Mouse (Mus musculus): Measurements from ENCODE around the gene Grasp.

The Grasp gene

DNA sequence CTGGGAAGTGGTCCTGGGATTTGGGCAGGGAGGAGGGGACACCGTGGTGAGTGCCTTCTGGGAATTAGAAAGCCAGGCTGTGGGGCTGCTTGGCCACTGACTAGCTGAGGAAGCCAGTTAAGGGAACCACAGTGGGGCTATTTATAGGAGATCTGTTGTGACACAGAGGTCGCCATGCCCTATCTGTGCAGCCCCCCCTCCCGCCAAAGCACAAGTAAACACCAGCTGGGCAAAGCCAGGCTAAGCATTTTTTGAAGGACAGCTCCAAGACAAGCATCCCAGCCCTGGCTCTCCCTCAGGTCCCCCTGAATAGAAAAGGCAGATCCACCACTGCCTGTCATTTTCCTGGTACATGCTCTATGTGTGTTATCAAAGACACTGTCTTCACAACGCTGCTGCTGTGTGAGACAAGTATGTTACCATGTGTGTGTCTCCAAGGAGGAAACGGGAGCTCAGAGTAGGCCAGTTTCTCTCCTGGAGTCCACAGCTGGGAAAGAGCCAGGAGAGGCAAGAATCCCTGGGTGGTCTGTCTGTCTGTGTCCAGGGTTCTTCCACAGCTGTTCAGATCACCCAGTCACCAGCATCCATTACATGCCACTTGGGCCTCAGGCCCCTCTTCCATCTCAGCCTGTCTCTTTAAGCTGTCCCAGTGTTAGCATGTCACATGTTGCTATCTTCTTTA is 24.2 kb downstream of the Grasp start:
- peak; percentile 64 for DNase-seq (ENCODE audit: low spot score)

DNA sequence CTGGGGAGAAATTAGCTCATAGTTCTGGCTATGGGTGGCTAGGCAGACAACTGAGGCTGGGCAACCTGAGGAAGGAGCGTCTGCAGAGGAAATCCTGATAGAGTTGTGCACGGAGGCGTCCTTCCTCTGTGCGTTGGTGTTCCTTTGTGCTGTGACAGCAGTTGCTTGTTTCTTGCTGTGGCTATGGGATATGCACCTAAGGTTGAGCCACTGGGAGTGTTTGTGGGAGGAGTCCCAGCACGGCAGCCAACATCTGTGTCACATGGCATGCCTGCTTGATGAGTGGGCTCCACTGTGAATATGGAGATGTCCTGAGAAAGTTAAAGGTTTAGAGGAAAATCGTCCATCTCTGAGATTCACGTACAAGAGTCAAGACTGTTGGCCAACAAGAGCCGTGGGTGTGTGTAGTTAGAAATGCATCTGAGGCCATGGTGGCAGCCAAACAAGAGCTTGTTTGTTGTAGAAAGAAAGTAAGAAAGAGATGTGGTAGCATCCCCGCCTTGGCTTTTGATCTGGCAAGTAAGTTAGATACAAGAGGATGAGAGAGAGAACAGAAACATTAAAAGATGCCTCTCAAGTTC is 26.3 kb downstream of the Grasp start:
- no peak for DNase-seq (ENCODE audit: low spot score)

DNA sequence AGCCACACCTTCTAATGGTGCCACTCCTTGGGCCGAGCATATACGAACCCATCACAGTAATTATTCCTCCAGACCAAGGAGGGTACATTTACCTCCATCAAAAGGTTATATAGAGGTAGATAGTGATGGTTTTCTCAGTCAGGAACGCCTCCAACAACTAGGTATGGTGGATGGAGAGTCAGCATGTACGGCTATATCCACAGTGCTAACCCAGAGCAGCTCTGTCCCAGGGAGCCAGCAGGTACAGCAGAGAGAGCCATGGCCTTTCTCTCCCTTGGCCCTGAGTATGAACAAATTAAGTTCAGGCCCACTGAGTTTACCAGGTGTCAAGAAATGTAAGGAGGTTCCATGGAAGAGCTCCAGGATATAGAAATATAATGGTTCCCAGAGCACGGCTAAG is 27.9 kb downstream of the Grasp start:
- DNase-seq (ENCODE audit: low spot score) = no peak

DNA sequence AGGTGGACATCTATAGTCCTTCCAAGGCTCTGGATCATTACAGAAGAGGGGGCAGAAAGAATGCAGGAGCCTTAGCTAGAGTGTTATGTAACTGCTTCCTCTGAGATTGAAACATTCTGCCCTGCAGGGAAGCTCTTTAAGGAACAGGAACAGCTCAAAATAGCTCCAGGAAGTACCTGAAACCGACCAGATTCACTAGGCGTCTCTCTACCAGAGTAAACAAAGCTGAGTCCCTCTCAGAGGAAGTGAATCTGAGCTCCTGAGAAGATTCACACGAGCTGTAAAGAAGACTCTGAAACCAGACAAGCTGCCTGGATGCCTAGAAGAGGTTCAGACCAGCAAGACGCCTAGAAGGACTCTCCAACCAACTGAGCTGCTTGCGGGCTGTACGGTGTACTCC is 28.6 kb downstream of the Grasp start:
- DNase-seq (ENCODE audit: low spot score) = no peak

DNA sequence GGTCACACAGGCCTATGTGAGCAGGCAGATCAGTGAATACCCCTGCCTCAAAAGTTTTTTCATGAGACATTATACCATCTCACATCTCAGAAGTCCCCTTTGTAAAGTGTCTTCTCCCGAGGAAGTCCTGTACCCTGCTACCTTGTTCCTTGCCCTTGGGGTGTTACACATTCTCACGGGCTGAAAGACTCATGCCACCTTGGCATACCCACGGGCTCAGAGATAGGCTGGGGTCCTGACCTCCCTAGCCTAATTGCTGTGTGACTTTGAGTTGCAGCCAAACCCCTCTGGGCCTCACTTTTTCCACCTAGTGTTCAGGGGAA is 29.5 kb downstream of the Grasp start:
- DNase-seq (ENCODE audit: low spot score) = no peak

DNA sequence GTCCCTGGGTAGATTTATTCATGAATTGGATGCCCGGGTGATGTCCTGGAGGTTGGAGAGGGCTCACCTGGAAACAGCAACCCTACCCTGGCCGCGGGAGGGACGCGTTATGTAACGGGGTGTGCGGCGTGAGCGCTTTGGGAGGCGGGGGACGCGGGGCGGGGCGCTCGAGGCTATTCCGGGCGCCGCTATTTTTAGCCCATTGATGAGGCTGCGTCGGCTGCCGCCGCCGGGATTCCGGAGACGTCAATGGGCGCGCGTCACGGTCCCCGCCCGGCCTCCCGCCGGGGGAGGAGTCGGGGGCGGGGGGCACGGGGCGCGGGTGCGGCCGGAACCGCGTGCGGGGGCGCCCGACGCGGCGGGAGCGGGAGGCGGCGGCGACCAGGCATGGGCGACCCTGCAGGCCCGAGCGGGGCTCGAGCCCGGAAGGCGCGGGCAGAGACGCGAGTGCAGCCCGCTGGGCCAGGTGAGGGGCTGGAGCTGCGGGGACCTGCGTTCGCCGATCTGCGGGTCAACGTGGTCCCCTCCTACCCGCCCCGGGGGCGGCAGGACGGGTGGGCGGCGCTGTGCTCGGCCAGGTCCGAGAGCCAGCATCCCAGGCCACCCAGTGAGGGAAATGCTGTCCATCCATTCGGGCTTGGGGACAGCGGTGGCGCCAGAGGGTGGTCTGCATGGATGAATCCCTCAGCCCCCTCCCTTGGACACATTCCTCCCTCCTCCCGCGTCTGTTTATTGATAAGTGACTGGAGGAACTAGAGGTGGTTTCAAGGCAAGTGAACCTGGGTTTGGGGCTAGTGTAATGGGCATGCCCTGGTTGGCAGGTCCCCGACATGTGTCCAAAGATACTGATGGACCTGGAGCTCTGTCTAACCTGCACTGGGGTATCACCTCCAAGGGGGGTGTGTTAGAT is 30.2 kb downstream of the Grasp start, which contains the start of gene Nr4a1:
Gene Nr4a1 (plus strand): TSS at position 384 of the 910 bp plus-strand sequence.
- peak; percentile 76 for DNase-seq (ENCODE audit: low spot score)

DNA sequence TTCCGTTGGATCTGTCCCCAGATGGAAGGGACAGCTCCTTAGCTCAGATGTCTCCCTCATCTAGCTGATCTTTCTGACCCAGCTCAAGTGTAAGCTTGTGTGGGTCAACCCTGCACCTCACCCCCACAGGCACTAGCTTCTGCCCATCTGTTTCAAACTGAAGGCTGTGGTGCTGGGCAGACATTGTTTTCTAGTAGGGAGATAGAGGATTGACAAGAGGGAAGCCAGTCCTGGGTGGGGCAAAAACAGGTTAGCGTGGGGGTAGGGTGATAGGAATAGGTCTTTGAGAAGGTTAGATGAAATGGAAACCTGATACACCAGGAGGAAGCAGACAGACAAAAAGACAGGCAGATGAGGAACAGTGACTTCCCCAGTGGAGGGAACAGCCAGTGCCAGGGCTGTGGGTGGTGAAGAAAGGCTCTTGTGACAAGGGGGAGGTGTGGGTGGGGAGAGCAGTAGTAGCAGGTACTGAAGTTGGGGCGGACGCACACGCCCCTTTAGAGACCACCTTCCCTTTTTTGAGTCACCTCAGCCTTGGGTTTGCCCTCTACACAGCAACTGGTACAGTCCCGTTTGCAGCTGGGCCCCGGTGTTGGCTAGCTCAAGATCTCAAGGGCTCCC is 32.0 kb downstream of the Grasp start:
- DNase-seq (ENCODE audit: low spot score) = no peak

DNA sequence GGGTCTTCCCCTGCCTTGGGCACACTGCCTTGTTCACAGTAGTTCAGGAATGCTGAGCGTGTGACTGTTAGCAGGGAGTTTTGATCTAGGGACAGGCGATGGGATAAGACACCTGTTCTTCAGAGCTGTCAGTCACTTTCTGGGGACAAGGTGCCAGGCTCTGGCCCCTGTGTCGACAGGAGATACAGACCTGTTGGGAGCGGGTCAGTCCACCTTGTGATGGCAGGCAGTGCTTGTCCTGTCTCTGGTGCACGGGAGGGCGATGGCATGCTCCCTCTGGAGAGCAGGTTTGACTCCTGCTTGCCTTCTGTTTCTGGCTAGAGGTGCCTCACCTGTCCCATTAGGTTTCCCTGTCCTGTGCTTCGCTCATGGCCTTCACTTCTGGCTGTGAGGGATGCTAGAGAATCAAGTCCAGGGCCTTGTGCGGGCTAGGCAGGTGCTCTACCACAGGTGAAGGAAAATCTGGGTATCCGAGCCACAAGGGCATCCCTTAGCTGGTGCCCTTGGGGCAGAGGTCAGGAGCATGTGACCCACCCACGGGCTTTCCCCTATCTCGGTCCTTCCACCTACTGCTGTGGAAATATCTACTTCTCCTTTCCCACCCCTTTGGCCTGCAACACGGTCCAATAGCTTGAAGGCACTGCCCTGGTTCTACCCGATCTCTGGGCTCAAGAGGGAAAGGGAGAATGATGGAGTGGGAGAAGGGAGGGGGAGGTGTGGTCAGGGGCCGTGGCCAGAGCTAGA is 32.6 kb downstream of the Grasp start:
- DNase-seq (ENCODE audit: low spot score) = no peak

DNA sequence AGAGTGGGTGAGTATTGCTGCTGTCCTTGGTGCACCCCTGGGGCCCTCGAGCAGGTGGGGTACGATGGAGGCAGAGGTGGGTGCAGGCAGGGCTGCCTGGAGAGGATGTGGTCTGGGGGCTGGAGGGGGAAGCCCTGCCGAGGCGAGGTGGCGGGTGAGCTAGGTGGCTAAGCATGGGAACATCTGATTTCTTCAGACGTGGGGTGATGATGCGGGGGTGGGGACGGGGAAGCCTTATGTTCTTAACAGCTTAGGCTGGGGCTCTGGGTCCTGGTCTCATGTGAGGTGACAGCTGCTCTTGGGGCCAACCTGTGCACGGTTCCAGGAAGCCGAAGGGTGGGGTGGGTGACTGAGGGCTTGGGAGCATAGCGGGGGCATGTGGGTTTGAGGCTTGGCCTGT is 34.4 kb downstream of the Grasp start:
- no peak for DNase-seq (ENCODE audit: low spot score)

DNA sequence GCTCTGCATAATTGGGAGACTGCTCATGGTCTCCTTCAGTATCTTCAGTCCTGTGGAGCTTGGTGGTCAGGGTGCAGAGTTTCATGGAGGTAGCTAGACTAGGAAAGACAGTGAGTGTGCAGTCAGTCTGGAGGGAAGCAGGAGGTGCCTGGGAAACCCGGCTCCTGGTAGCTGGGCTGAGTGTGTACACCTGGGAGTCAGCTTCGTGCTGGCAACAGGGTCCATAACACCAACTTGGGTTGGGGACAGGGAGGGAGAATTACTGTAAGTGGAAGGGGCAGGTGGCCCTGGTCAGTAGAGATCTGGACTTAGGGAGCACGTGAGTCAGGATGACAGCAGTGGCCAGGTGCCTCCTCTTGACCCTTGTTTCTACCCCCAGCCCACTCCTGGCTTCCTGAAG is 35.9 kb downstream of the Grasp start:
- no peak for DNase-seq (ENCODE audit: low spot score)

DNA sequence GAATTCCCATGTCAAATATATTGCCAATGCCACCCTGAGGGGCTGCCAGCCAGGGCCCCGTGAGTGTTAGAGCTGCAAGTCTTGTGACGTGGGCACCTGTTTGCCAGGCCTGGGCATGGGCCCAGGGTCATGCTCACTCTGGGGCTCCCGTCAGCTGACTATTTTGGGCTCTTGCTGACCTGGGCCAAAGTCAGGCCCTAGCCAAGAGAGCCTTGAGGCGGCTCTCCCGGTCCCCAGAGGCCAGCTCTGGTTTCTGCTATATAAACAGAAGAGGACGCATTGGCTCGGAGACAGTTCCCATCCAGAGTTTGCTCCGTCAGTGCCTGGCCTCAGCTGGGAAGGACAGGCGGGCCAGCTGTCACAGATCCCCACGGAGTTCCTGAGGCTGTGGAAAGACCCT is 36.4 kb downstream of the Grasp start:
- peak; percentile 50 for DNase-seq (ENCODE audit: low spot score)

DNA sequence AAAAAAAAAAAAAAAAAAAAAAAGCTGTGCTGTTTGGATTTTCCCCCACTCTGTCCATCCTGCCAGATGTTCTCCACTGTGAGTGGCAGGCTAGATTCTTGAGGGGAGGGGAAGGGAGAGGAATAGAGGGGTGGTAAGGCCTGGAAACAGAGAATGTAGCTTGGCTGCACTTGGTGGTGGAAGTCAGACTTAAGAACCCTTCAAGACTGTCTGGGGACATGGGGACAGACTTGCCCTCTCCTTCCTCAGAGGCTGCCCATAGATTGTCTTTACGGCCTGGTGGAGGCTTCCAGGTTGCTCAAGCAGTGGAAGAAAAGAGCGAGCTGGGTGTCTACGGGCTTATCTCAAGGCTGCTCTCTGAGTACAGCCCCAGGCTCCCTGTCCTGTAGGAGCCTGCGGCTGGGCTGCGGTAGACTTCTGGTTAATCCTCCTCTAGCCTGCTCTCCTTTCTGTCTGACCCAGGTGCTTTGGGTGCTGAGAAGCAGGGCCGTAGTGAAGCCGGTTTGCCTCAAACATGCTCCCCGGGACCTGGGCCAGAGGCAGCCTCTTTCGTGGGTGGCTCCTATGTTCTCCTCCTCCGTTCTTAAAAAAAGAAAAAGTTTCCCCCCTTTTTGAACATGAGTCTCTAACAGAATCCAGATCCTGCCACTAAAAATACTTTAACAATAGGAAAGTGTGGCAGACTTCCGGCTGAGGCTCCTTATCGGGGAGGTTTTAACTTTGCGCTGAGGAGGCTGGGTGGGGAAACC is 37.1 kb downstream of the Grasp start:
- no peak for DNase-seq (ENCODE audit: low spot score)

DNA sequence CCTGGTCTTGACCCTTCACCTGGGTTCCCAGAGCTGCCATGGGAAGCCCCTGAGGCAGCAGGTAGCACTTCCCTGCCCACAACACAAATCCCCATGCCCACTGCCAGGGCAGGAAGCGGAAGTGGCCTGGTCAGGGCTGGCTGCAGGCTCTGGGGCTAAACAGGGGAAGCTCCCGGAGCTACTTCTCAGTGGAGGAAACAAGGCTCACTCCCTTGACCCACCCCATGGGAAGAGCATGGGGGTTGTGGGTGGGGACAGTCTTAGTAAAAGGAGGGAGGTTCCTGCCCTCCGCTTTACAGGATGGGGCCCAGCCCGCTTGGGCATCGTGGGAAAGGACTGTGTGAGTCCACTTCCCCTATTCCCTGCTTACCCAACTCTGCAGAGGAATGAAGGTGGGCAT is 38.5 kb downstream of the Grasp start:
- DNase-seq (ENCODE audit: low spot score) = no peak

DNA sequence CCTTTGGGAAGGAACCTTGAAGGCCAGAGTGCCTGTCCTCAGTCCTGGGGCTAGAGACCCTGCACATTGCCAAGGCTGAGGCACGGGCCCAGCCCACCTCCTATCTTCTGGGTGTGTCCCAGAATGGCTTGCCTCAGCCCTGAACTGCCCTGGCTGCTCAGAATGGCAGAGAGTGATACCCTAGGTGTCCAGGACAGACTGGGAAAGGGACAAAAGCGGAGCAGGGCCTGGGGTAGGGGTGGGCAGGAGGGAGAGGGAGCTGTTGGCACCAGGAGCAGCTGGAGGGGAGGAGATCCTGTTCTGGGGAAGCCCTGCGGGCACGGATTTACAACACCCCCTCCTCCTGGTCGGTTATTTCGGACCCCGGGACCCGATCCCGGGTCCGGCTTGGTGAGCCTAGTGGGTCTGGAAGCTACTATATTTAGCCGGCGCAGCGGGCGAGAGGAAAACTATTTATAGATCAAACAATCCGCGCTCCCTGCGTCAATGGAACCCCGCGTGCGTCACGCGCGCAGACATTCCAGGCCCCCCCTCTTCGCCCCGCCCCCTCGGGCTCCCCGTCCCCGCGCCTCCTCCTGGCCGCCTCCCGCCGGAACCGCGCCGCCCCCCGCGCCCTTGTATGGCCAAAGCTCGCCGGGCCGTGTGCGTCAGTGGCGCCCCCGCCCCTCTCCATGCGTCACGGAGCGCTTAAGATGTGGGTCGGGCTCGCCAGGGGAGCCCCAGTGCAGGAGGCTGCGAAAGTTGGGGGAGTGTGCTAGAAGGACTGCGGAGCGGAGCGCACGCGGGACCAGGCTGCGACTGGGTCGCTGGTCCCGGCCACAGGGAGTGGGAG is 42.4 kb downstream of the Grasp start:
- peak; percentile 95 for DNase-seq (ENCODE audit: low spot score)

DNA sequence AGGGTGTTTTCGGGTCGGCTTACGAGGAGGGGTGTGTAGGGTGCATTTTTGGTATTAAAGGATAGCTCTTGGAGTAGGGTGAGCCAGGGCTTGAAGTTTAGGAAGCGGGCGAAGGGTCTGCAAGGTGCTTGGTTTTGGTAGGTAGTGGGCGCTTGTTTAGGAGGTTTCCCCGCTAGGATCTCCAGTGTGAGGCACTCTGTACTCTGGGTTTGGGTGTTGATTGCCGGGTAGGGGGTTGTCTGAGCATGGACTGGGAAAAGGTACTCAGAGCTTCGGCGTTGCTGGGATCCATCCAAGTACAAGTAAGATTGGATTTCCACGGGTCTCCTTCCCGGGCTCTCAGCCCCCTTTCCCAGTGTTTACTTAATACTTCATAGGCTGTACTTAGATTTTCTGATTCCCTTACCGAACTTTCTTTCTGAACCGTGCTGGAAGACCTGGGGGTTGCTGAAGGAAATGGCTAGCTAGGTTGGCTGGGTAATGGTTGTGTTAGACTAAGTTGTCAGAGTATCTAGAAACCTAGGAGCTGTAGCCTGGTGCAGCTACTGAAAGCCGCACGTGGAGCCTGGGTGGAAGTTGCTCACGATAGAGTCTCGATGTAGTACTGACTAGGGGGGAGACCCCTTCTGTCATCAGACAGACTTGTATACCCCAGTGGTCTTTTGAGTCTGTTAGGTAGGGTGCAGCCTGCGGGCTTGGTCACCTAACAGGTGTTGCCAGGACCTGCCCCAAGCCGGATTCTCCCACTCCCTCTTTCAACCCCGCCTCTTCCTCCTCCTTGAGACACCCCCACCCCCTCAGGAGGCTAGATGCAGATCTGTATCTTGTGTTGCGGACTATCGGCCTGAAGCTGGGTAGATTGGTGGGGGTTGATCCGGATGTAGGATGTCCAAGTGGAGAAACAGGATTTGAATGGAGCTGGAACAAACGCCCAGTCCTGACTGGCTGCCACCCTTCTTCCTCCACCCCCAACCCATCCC is 43.4 kb downstream of the Grasp start:
- no peak for DNase-seq (ENCODE audit: low spot score)

DNA sequence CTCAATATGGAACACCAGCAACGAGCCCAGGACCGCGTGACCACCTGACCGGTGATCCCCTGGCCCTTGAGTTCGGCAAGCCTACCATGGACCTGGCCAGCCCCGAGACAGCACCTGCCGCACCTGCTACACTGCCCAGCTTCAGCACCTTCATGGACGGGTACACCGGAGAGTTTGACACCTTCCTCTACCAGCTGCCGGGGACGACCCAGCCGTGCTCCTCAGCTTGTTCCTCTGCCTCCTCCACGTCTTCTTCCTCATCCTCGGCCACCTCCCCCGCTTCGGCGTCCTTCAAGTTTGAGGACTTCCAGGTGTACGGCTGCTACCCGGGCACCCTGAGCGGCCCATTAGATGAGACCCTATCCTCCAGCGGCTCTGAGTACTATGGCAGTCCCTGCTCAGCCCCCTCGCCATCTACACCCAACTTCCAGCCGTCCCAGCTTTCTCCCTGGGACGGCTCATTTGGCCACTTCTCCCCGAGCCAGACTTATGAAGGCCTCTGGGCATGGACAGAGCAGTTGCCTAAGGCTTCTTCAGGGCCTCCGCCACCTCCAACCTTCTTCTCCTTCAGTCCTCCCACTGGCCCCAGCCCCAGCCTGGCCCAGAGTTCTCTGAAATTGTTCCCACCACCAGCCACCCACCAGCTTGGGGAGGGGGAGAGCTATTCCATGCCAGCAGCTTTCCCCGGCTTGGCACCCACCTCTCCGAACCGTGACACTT is 46.3 kb downstream of the Grasp start:
- DNase-seq (ENCODE audit: low spot score) = no peak

DNA sequence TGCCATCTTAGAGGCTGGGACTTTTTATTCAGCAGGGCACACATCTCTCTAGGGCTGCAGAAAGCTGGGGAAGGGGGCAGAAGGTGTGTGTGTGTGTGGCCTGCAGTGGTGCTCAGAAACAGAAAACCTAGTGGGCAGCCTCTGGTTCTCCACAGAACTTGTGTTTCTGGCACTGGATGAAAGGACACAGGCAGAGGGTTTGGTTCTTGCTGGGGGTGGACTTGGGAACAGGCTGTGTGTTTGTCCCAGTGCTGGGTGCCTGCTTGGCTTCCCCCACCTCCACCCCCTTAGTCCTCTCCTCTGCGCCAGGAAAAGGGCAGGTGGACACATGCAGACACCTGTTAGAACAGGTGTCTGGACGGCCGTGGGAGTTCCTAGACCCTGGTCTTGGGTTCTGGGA is 47.1 kb downstream of the Grasp start:
- no peak for DNase-seq (ENCODE audit: low spot score)

DNA sequence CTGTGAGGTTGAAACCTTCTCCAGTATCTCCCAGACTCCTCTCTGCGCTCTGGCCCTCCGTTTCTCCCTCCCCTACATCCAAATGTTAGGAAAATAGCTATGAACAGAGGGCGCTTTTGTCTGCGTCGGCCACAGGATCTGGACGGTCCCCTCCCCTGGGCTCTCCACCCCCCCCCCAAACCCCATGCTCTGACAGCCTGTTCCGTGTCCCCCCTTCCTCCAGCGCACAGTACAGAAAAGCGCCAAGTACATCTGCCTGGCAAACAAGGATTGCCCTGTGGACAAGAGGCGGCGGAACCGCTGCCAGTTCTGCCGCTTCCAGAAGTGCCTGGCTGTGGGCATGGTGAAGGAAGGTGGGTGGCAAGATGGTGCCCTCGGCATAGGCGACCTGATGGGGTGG is 47.5 kb downstream of the Grasp start:
- no peak for DNase-seq (ENCODE audit: low spot score)

DNA sequence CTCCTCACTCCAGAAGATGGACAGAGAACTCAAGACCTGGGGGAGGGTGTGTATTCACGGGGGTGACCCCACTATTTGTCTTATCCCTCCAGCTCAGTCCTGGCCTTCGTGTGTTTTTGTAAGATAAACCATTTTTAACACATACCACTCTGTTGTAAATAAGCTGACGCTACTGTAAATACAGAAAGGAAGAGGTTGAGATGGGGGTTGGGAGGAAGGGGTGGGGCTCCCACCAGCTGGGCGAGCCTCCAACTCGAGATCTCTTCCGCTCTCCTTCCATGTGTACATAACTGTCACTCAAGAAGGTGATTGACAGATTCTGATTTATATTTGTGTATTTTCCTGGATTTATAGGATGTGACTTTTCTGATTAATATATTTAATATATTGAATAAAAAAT is 50.4 kb downstream of the Grasp start:
- no peak for DNase-seq (ENCODE audit: low spot score)

All from ovary, postnatal 36 days (tissue).